ENCODE assay signal across 11 mouse cellular contexts in the genomic region with DNA sequence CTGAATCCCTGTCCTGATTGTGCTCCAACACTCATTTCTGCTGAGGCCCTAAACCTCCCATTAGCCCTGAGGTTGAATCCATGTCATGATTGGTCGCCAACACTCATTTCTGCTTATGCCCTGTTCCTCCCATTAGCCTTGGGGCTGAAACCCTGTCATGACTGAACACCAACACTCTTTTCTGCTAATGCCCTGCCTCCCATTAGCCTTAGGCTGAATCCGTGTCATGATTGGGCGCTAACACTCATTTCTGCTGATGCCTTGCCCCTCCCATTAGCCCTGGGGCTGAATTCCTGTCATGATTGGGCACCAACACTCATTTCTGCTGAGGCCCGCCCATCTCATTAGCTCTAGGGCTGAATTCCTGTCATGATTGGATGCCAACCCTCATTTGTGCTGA.
"Had no signal": no experiment of that assay in that cellular context is flagged by ENCODE, and none has a peak within 500 bp of the region (broad histone marks: within the 10 kb centered on the region; RNA-seq: fewer than 3 reads in every experiment).

No protein-coding gene starts in this region.

- DNase-seq: lung, adult 18-20 months; lung, postnatal 10 days; lung, postnatal 4 days; midbrain, embryonic 14.5 days; right cerebral cortex, adult 18-20 months; right cerebral cortex, postnatal 25 days; right cerebral cortex, postnatal 4 days; spleen, adult 18-20 months; thymus, adult 18-20 months; thymus, postnatal 14 days; thymus, postnatal 36 days had no signal
